Mouse (Mus musculus): ENCODE data around the gene Ptcd1. TPM values are rescaled to one million over a fixed set of nuclear protein-coding genes. Genes with fewer than 3 reads are reported as not detected.

Gene Ptcd1
- polyA plus RNA-seq, 1 experiment: not detected

DNA sequence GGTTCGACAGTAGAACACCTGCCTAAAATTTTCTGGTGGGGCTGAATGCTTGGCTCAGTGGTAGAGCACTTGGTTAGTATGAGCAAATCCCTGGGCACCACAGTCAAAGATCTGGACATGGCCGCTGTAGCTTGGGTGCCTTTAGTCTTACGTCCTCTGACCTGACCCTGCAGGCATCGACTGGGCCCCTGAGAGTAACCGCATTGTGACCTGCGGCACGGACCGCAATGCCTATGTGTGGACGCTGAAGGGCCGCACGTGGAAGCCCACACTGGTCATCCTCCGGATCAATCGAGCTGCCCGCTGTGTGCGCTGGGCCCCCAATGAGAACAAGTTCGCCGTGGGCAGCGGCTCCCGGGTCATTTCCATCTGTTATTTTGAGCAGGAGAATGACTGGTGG is 43.5 kb downstream of the Ptcd1 start:
- TF ChIP-seq POLR2A (IDR thresholded peaks at IDR 0.05; ENCODE audit: insufficient read depth, low read depth, low read length) (no peak), CTCF (IDR thresholded peaks at IDR 0.05; ENCODE audit: insufficient read depth, low read depth, low read length) (no peak)
- 94% methylated on average over 19 of the region's 19 CpGs for WGBS
- H3K27ac ChIP-seq (ENCODE audit: insufficient read depth, low read depth, low read length): no peak overlapping the region
- no peaks in the 10 kb centered on the region for H3K4me1 ChIP-seq (ENCODE audit: control insufficient read depth, insufficient read depth, low read length)
- H3K4me3 ChIP-seq (ENCODE audit: insufficient read depth, low read depth, low read length): no peak overlapping the region

DNA sequence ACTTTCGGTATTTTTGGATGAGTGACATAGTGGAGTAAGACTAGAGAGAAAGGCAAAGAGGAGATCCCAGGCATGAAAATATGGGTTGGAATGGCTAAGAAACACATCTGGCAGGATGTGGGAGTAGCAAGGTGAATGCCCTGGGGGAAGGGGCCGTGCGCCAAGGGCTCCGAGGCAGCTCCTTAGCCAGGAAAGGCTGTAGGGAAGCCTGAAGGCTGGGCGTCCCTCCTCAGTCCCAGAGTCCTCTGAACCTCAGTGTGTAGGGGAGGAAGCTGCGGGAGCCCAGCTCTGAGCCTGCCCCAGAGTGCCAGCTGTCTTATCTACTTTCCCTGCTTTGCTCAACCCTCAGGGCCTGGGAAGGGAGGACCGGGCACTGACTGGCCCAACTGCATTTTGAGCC is 46.0 kb downstream of the Ptcd1 start:
- whole genome bisulfite sequencing: 78% methylated on average over 7 of the region's 7 CpGs
- H3K4me1 ChIP-seq (ENCODE audit: control insufficient read depth, insufficient read depth, low read length): 0 out of 2 replicates have a peak, but pooled peaks cover 2% of the 10 kb centered on the region

DNA sequence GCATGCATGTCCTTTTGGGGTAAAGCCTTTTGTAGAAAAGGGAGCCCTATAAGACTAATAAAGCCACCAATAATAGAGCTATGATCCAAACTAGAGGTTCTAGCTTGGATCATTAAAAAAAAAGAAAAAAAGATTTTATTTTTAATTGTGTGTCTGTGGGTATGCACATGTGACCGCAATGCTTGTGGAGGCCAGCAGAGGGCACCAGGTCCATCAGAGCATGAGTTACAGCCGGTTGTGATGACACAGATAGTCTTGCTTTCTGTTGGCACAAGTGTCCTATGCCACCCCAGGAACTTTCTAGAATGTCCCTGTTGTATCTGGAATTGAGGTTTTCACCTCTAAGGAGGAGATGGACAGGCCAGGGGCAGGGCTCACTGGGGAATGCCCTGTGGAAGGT is 47.5 kb downstream of the Ptcd1 start:
- Histone ChIP-seq H3K27ac (ENCODE audit: insufficient read depth, low read depth, low read length) (no peak overlapping the region), H3K4me1 (ENCODE audit: control insufficient read depth, insufficient read depth, low read length) (peaks cover 8% of the 10 kb centered on the region; the same call in 1 of the 2 replicates), H3K4me3 (ENCODE audit: insufficient read depth, low read depth, low read length) (no peak overlapping the region)
- TF ChIP-seq CTCF (IDR thresholded peaks at IDR 0.05; ENCODE audit: insufficient read depth, low read depth, low read length) (no peak), POLR2A (IDR thresholded peaks at IDR 0.05; ENCODE audit: insufficient read depth, low read depth, low read length) (no peak)
- 90% methylated on average over 2 of the region's 2 CpGs for WGBS

More for the DNA sequence above, 46.0 kb downstream of the Ptcd1 start:
- TF ChIP-seq CTCF (IDR thresholded peaks at IDR 0.05; ENCODE audit: insufficient read depth, low read depth, low read length): no peak
- no peak for TF ChIP-seq POLR2A (IDR thresholded peaks at IDR 0.05; ENCODE audit: insufficient read depth, low read depth, low read length)
- no peak overlapping the region for H3K4me3 ChIP-seq (ENCODE audit: insufficient read depth, low read depth, low read length)
- H3K27ac ChIP-seq (ENCODE audit: insufficient read depth, low read depth, low read length): no peak overlapping the region

DNA sequence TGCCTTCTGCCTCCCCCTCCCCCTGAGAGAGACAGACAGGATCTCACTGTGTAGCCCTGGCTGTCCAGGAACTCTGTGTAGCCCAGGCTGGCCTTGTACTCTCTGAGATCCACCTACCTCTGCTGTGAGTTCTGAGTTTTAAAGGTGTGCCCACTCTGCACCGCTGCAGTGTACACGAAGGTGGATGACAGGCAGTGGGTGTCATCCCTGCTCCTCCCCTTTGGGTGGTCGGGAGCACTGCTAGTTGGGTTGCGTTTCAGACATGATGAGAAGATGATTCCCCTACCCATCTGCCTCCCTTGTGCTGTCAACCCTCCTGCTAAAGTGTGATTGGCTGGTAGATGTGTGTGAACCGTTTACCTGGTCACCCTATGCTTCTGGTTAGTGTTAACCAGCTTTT is 48.4 kb downstream of the Ptcd1 start:
- WGBS: 88% methylated on average over 5 of the region's 5 CpGs
- H3K4me3 ChIP-seq (ENCODE audit: insufficient read depth, low read depth, low read length): no peak overlapping the region
- no peak overlapping the region for H3K27ac ChIP-seq (ENCODE audit: insufficient read depth, low read depth, low read length)
- no peak for TF ChIP-seq POLR2A (IDR thresholded peaks at IDR 0.05; ENCODE audit: insufficient read depth, low read depth, low read length)
- peaks cover 14% of the 10 kb centered on the region; the same call in 1 of the 2 replicates for H3K4me1 ChIP-seq (ENCODE audit: control insufficient read depth, insufficient read depth, low read length)

DNA sequence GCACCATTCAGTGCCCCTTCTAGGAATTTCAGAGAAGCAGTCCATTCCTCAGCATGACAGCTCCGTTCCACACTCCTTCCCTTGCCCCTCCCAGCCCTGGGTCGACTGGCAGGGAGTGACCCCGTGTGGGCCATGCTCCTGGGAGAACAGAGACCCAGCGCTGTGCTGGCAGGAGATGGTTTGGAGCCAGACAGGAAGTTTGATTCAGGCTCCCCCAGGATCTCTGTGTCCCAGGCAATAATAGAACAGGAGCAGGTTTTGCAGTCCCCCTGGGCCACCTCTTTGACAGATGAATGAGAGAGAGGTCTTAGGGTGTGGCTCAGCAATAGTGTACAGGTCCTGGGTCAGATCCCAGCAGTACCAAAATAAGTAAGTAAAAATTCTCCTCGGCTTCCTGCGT is 48.9 kb downstream of the Ptcd1 start:
- Histone ChIP-seq H3K4me3 (ENCODE audit: insufficient read depth, low read depth, low read length) (no peak overlapping the region), H3K4me1 (ENCODE audit: control insufficient read depth, insufficient read depth, low read length) (peaks cover 14% of the 10 kb centered on the region; the same call in 1 of the 2 replicates), H3K27ac (ENCODE audit: insufficient read depth, low read depth, low read length) (no peak overlapping the region)
- WGBS: 58% methylated on average over 6 of the region's 6 CpGs
- TF ChIP-seq POLR2A (IDR thresholded peaks at IDR 0.05; ENCODE audit: insufficient read depth, low read depth, low read length) (no peak), CTCF (IDR thresholded peaks at IDR 0.05; ENCODE audit: insufficient read depth, low read depth, low read length) (no peak)

DNA sequence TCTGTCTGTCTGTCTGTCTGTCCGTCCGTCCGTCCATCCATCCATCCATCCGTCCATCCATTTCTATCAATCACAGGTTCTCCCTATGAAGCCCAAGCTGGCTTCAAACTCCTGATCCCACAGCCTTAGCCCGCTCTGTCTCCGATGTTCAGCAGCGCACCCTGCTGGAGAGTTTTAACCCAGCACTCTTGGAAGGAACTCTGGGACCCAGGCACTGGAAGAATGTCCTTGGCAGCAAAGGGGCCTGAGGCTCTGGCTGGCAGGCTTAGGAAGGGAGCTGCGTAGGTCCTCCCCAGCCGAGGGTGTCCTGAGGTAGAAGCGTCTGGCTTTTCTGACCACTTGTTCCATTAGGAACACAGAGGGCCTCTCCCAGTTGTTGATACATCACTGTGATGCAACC is 50.0 kb downstream of the Ptcd1 start:
- 40% methylated on average over 10 of the region's 10 CpGs for WGBS
- TF ChIP-seq POLR2A (IDR thresholded peaks at IDR 0.05; ENCODE audit: insufficient read depth, low read depth, low read length) (no peak), CTCF (IDR thresholded peaks at IDR 0.05; ENCODE audit: insufficient read depth, low read depth, low read length) (peak; percentile 40; the same call in 1 of the 2 replicates)
- peaks cover 14% of the 10 kb centered on the region; the same call in 1 of the 2 replicates for H3K4me1 ChIP-seq (ENCODE audit: control insufficient read depth, insufficient read depth, low read length)
- H3K4me3 ChIP-seq (ENCODE audit: insufficient read depth, low read depth, low read length): no peak overlapping the region
- no peak overlapping the region for H3K27ac ChIP-seq (ENCODE audit: insufficient read depth, low read depth, low read length)

DNA sequence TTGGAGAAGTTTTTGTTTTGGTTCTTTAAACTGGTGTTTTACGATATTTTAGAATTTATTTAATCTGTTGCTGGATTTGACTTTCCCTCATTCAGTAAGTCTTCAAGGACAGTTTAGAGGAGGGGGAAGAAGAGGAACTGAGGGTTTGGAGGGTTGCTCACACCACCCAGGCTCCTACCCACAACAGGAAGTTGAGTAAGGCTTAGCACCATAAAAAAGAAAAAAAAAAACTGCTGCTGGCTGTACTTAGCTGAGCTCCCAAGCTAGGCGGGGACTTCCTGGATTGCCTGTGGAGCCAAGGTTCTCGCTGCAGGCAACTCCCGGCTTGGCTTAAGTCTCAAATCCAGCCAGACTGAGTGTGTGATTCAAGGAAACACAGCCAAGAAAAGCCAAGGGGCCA is 50.6 kb downstream of the Ptcd1 start:
- TF ChIP-seq CTCF (IDR thresholded peaks at IDR 0.05; ENCODE audit: insufficient read depth, low read depth, low read length) (no peak), POLR2A (IDR thresholded peaks at IDR 0.05; ENCODE audit: insufficient read depth, low read depth, low read length) (no peak)
- 53% methylated on average over 4 of the region's 4 CpGs for WGBS

DNA sequence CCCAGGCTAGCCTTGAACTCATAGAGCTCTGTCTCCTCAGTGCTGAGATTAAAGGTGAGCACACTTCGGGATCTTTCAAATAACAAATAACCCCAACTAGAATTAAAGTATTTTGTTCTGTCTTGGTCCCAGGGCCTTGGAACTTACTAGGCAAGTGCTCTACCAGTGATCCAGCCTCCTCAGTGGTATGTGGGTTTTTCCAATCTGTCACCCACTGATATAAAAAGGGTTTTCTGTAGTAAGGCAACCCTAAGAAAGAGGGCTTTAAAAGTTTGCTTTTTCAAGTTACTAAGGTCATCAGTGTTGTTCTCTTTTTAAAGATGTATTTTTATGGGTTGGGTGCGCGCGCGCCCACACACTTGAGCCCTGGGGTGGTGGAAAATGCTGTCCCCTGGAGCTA is 51.2 kb downstream of the Ptcd1 start:
- TF ChIP-seq POLR2A (IDR thresholded peaks at IDR 0.05; ENCODE audit: insufficient read depth, low read depth, low read length) (no peak), CTCF (IDR thresholded peaks at IDR 0.05; ENCODE audit: insufficient read depth, low read depth, low read length) (no peak)
- H3K27ac ChIP-seq (ENCODE audit: insufficient read depth, low read depth, low read length): no peak overlapping the region
- H3K4me3 ChIP-seq (ENCODE audit: insufficient read depth, low read depth, low read length): no peak overlapping the region
- peaks cover 14% of the 10 kb centered on the region; the same call in 1 of the 2 replicates for H3K4me1 ChIP-seq (ENCODE audit: control insufficient read depth, insufficient read depth, low read length)
- whole genome bisulfite sequencing: 93% methylated on average over 5 of the region's 5 CpGs

More for the DNA sequence above, 50.6 kb downstream of the Ptcd1 start:
- peaks cover 14% of the 10 kb centered on the region; the same call in 1 of the 2 replicates for H3K4me1 ChIP-seq (ENCODE audit: control insufficient read depth, insufficient read depth, low read length)
- H3K4me3 ChIP-seq (ENCODE audit: insufficient read depth, low read depth, low read length): no peak overlapping the region
- H3K27ac ChIP-seq (ENCODE audit: insufficient read depth, low read depth, low read length): no peak overlapping the region

DNA sequence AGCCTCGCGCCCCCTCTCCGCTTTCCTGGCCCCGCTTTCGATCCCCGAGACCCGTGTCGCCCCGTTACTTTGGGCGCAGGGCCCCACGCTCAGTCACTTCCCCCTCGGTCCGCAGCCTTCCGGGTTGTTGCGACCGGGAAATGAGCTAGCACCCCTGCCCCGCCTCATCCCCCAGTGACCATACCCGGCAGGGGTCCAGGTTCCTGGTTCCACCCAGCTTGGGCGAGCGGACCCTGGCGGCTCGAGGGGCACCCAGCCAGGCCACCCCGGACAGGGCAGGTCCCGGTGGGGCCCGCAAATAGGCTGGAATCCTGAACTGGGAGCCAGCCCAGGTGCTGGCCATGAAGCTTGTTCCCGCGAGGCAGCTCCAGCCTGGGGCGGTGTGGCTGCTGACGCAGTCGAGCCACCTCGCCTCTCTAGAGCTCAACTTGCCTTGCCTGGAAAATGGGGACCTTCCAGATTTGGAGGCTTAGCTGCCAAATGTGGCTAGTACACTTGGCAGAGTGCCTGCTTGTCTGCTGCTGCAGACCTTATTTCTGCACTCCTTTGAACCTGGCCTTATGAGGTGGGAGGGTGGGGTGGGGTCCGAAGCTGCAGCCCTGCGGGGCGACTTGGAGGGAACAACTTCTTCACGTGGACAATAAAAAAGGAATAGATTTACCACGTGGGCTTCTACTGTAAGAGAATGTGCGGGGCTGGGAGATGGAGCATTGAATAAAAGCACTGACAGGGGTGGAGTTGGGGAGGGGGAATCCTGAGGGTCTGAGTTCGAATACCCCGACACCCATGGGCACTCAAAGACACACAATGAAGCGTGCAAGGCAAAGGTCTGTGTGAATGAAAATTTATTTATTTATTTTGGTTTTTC is 52.1 kb downstream of the Ptcd1 start:
- TF ChIP-seq POLR2A (IDR thresholded peaks at IDR 0.05; ENCODE audit: insufficient read depth, low read depth, low read length) (no peak), CTCF (IDR thresholded peaks at IDR 0.05; ENCODE audit: insufficient read depth, low read depth, low read length) (no peak)
- WGBS: 15% methylated on average over 40 of the region's 40 CpGs
- Histone ChIP-seq H3K27ac (ENCODE audit: insufficient read depth, low read depth, low read length) (no peak overlapping the region), H3K4me3 (ENCODE audit: insufficient read depth, low read depth, low read length) (peak overlapping the region; percentile 51), H3K4me1 (ENCODE audit: control insufficient read depth, insufficient read depth, low read length) (peaks cover 14% of the 10 kb centered on the region; the same call in 1 of the 2 replicates)
